Mouse (Mus musculus) midbrain, postnatal 0 days (tissue): ENCODE measurements at regions not wholly inside any gene's neighbourhood (a gene's known extent, or its start where the extent isn't known, plus 50 kb on each side); places are given as distances from the start of the nearest gene placed in this dataset.

Experiments used
- ATAC-seq: fragments of 200-750 bp; cut with Nextera tagmentation; 2 replicates; pipeline ENCODE4 v1.8.0; 2017; ENCODE audit warnings: moderate number of reproducible peaks, mild to moderate bottlenecking, moderate TSS enrichment, moderate library complexity; ENCODE audit not compliant: low FRiP score
- DNase-seq: peaks from one replicate; pipeline ENCODE4 v3.0.0-alpha.2; 2015; ENCODE audit warnings: low spot score
- H3K27ac ChIP-seq: fragments of 300-500 bp; sonication (generic); 2 replicates; pipeline ENCODE4 v1.5.1; 2014; ENCODE audit warnings: low read depth, mild to moderate bottlenecking, low read length, mixed read lengths
- H3K27me3 ChIP-seq: fragments of 300-500 bp; sonication (generic); 2 replicates; pipeline ENCODE4 v1.6.1; 2014; ENCODE audit warnings: low read length, control low read depth, mixed read lengths; ENCODE audit not compliant: insufficient read depth
- H3K36me3 ChIP-seq: fragments of 300-500 bp; sonication (generic); 2 replicates; pipeline ENCODE4 v1.6.1; 2014; ENCODE audit warnings: low read length, control low read depth, mixed read lengths; ENCODE audit not compliant: insufficient read depth
- H3K4me1 ChIP-seq: fragments of 300-500 bp; sonication (generic); 2 replicates; pipeline ENCODE4 v1.6.1; 2014; ENCODE audit warnings: mild to moderate bottlenecking, control low read depth, antibody characterized with exemption, low read length, mixed read lengths; ENCODE audit not compliant: insufficient read depth
- H3K4me2 ChIP-seq: fragments of 300-500 bp; sonication (generic); 2 replicates; pipeline ENCODE4 v1.6.1; 2014; ENCODE audit warnings: low read depth, mild to moderate bottlenecking, low read length, mixed read lengths; ENCODE audit not compliant: poor library complexity, severe bottlenecking
- H3K4me3 ChIP-seq: fragments of 300-500 bp; sonication (generic); 2 replicates; pipeline ENCODE4 v1.5.1; 2014; ENCODE audit warnings: low read depth, mild to moderate bottlenecking, low read length, moderate library complexity
- H3K9ac ChIP-seq: fragments of 300-500 bp; sonication (generic); replicated peaks from 2 replicates; pipeline ENCODE4 v1.6.1; 2014; ENCODE audit warnings: mild to moderate bottlenecking, low read length, moderate library complexity, mixed read lengths; ENCODE audit not compliant: poor library complexity, severe bottlenecking
- H3K9me3 ChIP-seq: fragments of 300-500 bp; sonication (generic); 2 replicates; pipeline ENCODE4 v1.6.1; 2016; ENCODE audit warnings: low read length, control low read depth
- CTCF ChIP-seq: IDR thresholded peaks from 2 replicates; pipeline ENCODE4 v1.5.1; 2016; ENCODE audit warnings: antibody characterized with exemption, mild to moderate bottlenecking
- WGBS: fragments of 180-500 bp; shearing (Covaris S2); extraction: QIAGEN DNeasy Blood & Tissue Kit; methylation state at CpG from one replicate; pipeline ENCODE4 v1.1.7; 2014; 5-methylcytosine and 5-hydroxymethylcytosine counted together

DNA sequence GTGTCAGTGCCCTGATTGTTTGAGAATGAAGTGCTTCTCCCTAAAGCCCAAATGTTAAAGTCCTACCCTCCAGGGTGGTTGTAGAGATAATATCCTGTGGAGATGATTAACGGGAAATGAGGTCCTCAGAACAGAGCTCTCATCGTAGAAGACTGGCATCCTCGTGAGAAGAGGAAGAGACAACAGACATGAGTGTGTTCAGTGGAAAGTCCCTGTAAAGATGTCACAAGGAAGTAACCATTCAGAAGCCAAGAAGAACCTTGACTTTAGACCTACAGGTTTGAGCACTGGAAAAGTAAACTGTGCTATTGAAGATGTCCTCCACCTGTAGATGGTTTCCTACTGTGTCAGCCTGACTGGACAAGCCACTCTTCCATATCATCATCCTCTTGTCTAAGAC is 155.1 kb upstream of the Trib2 start:
- no peaks in the 10 kb centered on the region for H3K4me1 ChIP-seq
- no peak overlapping the region for H3K9ac ChIP-seq
- H3K4me3 ChIP-seq, result no peak overlapping the region
- no peak for ATAC-seq
- no peak overlapping the region for H3K4me2 ChIP-seq
- no peak for DNase-seq
- no peak overlapping the region for H3K27ac ChIP-seq
- H3K27me3 ChIP-seq, result no peaks in the 10 kb centered on the region
- H3K9me3 ChIP-seq, result no peaks in the 10 kb centered on the region
- WGBS, result 80% methylated on average over 3 of the region's 3 CpGs
- TF ChIP-seq CTCF, result no peak
- no peaks in the 10 kb centered on the region for H3K36me3 ChIP-seq

DNA sequence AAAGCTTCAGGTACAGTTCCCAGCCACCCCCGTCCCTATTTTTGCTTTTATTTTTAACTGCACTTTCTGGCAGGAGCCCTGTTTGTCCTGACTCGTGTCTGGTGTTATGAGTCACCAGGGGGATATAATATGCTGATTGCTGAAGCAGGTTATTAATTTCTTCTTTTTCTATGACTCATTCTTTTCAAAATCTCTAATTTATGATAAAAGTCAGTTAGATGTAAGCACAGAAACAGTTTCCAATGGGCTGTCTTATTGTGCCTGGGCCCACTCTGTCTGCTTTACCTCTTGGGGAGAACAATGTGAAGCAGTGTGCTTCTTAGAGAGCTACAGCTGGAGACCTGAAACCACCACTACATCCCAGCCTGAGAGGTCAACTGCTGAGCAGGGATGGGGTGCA is 153.5 kb upstream of the Trib2 start:
- Histone ChIP-seq H3K4me1 (no peaks in the 10 kb centered on the region), H3K27me3 (no peaks in the 10 kb centered on the region), H3K36me3 (no peaks in the 10 kb centered on the region), H3K9me3 (no peaks in the 10 kb centered on the region), H3K27ac (no peak overlapping the region), H3K4me2 (no peak overlapping the region), H3K9ac (no peak overlapping the region), H3K4me3 (no peak overlapping the region)
- DNase-seq, result no peak
- no peak for TF ChIP-seq CTCF
- no peak for ATAC-seq
- WGBS, result 91% methylated on average over 2 of the region's 2 CpGs

DNA sequence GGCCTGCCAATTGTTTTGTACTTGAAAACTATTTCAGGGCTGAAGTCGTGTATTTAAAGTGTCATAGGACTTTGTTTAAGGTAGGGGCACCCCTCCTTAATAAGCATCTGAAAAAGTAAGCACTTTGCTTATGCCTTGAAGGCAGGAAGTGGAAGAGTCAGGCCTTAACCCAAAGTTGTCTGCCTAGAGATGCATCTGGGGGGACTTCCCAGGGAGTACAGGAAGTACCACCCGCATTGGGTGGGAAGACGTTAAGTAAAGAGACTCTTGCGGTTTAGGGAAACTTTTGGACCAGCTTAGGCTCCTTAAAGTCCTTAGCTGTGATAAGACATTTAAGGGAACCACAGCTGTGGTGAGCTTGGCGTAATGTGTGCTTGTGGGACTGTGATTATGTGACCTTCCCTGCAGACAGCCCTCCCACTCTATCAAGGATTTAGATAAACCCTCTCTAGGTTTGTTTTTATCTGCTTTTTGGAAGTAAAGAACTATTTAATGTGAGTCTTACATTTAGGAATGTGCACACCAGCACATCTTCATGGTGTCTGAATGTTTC is 150.9 kb upstream of the Trib2 start:
- no peaks in the 10 kb centered on the region for H3K36me3 ChIP-seq
- 83% methylated on average over 5 of the region's 5 CpGs for WGBS
- ATAC-seq (no peak), DNase-seq (no peak)
- no peaks in the 10 kb centered on the region for H3K4me1 ChIP-seq
- no peak overlapping the region for H3K4me3 ChIP-seq
- no peak overlapping the region for H3K9ac ChIP-seq
- no peak overlapping the region for H3K27ac ChIP-seq
- no peak for TF ChIP-seq CTCF
- H3K9me3 ChIP-seq, result no peaks in the 10 kb centered on the region
- no peak overlapping the region for H3K4me2 ChIP-seq
- no peaks in the 10 kb centered on the region for H3K27me3 ChIP-seq

DNA sequence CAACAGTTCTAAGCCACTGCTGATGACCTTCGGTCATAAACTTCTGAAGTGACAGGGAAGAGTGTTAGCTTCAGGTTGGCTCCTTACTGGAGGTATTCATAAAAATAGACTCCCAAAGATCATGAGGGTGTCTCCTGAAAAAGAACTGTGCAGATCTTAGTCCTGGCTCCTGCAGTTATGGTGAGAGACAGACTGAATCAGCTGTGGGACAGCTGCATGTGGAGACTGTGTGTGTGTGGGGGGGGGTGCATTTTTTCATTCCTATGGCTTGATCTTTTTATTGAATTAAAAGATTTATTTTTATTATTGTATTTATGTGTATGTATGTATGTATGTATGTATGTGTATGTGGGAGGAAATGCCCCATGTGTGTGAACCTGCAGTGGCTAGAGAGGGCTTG is 149.9 kb upstream of the Trib2 start:
- H3K4me1 ChIP-seq, result no peaks in the 10 kb centered on the region
- no peak overlapping the region for H3K4me3 ChIP-seq
- H3K27me3 ChIP-seq, result no peaks in the 10 kb centered on the region
- H3K4me2 ChIP-seq, result no peak overlapping the region
- no peak for ATAC-seq
- no peaks in the 10 kb centered on the region for H3K9me3 ChIP-seq
- TF ChIP-seq CTCF, result no peak
- no peak overlapping the region for H3K27ac ChIP-seq
- H3K36me3 ChIP-seq, result no peaks in the 10 kb centered on the region
- H3K9ac ChIP-seq, result no peak overlapping the region
- no peak for DNase-seq
- 87% methylated on average over 1 of the region's 1 CpGs for WGBS

DNA sequence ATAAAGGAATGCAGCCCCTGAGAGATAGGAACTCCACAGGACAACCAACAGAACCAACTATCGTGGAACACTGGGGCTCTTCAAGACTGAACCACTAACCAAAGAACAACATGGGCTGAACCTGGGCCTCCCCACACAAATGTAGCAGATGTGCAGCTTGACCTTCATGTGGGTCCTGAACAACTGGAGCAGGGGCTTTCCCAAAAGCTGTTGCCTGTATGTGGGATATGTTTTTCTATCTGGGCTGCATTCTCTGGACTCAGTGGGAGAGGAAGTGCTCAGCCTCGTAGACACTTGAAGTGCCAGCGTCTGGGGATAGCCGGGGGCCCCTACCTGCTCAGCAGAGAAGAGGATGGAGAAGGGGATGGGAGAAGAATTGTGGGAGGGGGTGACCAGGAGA is 149.2 kb upstream of the Trib2 start:
- no peak for TF ChIP-seq CTCF
- DNase-seq, result no peak
- Histone ChIP-seq H3K36me3 (no peaks in the 10 kb centered on the region), H3K4me3 (no peak overlapping the region), H3K4me2 (no peak overlapping the region), H3K9ac (no peak overlapping the region), H3K4me1 (no peaks in the 10 kb centered on the region), H3K27ac (no peak overlapping the region), H3K27me3 (no peaks in the 10 kb centered on the region), H3K9me3 (no peaks in the 10 kb centered on the region)
- no peak for ATAC-seq
- WGBS, result 78% methylated on average over 4 of the region's 4 CpGs

DNA sequence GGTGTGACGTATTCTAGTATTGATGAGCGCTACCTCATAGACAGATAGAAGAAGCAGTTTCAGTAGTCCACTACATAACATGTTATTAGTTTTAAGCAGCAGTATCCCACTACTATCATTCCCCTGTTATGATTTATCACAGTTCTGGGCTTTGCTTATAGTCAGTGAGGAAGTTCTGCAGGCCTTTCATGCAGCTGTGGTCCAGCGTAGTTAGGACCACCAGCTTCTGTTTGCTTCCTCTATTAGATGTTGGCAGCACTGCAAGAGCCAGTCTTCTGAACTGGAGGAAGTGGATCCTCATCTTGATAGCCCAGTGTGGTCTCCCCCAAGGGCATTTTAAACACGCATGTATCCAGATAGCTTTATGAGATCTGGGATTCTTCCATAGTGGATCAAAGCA is 147.4 kb upstream of the Trib2 start:
- 87% methylated on average over 4 of the region's 4 CpGs for WGBS
- Histone ChIP-seq H3K27ac (no peak overlapping the region), H3K9me3 (no peaks in the 10 kb centered on the region), H3K9ac (no peak overlapping the region), H3K4me1 (no peaks in the 10 kb centered on the region), H3K27me3 (no peaks in the 10 kb centered on the region), H3K4me2 (no peak overlapping the region), H3K36me3 (no peaks in the 10 kb centered on the region), H3K4me3 (no peak overlapping the region)
- no peak for ATAC-seq
- no peak for TF ChIP-seq CTCF
- no peak for DNase-seq
